Mouse (Mus musculus): ENCODE results near the gene Rasl12. TPM values are rescaled to one million over a fixed set of nuclear protein-coding genes. Genes with fewer than 3 reads are reported as not detected.
A peak's percentile ranks its signal among the peaks of the same experiment; 100 is the strongest.

Rasl12 gene
- polyA plus RNA-seq, 1 experiment from 2014 or later = 6.5 TPM

- no peaks in the 10 kb centered on the region for H3K4me1 ChIP-seq
- no peaks in the 10 kb centered on the region for H3K36me3 ChIP-seq
- H3K9ac ChIP-seq (replicated peaks) = no peak overlapping the region
- H3K4me2 ChIP-seq (replicated peaks) = no peak overlapping the region
- 51% methylated on average over 3 of the region's 3 CpGs for WGBS
- ATAC-seq (ENCODE audit: low FRiP score, low read depth) = no peak
- no peak overlapping the region for H3K27ac ChIP-seq (replicated peaks)
- H3K9me3 ChIP-seq = no peaks in the 10 kb centered on the region
- no peaks in the 10 kb centered on the region; the same call in 1 of the 2 replicates for H3K27me3 ChIP-seq
- no peak overlapping the region for H3K4me3 ChIP-seq
Measured at GRCm38 (mm10) chr9:65424393-65424792, 26.1 kb downstream of the Rasl12 start.

GRCm38 (mm10) chr9:65427511-65427910 lies 29.2 kb downstream of the Rasl12 start:
- 73% methylated on average over 2 of the region's 2 CpGs for WGBS
- H3K4me3 ChIP-seq = no peak overlapping the region
- ATAC-seq (ENCODE audit: low FRiP score, low read depth) = no peak
- no peak overlapping the region for H3K27ac ChIP-seq (replicated peaks)
- H3K9me3 ChIP-seq = no peaks in the 10 kb centered on the region
- H3K36me3 ChIP-seq = no peaks in the 10 kb centered on the region
- H3K9ac ChIP-seq (replicated peaks) = no peak overlapping the region
- no peaks in the 10 kb centered on the region for H3K4me1 ChIP-seq
- H3K4me2 ChIP-seq (replicated peaks) = no peak overlapping the region
- no peaks in the 10 kb centered on the region; the same call in 1 of the 2 replicates for H3K27me3 ChIP-seq

DNA sequence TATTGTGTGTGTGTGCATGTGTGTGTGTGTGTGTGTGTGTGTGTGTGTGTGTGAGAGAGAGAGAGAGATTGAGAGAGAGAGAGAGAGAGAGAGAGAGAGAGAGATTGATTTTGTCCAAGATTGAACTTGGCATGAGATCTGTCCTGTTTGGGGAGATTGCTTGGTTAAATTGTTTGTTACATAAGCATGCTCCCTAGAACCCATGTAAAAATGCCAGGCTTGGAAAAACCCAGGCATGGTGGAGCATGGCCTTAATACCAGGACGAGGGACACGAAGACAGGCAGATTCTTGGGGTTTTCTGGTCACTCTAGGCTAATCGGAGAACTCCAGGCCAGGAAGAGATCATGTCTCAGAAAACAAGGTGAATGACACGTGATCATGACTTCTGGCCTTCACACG lies 29.7 kb downstream of the Rasl12 start:
- Histone ChIP-seq H3K4me2 (replicated peaks) (no peak overlapping the region), H3K4me3 (no peak overlapping the region), H3K27me3 (no peaks in the 10 kb centered on the region; the same call in 1 of the 2 replicates), H3K36me3 (no peaks in the 10 kb centered on the region), H3K4me1 (no peaks in the 10 kb centered on the region), H3K9ac (replicated peaks) (no peak overlapping the region), H3K27ac (replicated peaks) (no peak overlapping the region), H3K9me3 (no peaks in the 10 kb centered on the region)
- WGBS = 88% methylated on average over 5 of the region's 5 CpGs
- ATAC-seq (ENCODE audit: low FRiP score, low read depth) = no peak

DNA sequence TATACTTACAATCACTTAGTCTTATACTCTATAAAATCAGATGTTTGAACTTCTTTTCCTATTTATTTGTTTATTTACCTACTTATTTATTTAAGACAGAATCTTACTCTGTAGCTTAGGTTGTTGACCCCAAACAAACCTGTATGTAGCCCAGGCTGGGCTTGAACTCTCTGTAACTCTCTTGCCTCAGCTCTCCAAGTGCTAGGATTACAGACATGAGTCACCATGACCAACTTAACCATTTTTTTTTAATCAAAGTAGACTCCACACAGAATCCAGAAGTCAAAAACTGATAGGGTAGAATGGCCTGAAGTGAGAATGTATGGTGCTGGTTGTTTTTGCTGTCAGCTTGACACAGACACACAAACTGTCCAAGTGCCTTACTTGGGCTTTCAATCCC lies 32.1 kb downstream of the Rasl12 start:
- Histone ChIP-seq H3K4me2 (replicated peaks) (no peak overlapping the region), H3K4me3 (no peak overlapping the region), H3K36me3 (no peaks in the 10 kb centered on the region), H3K9ac (replicated peaks) (no peak overlapping the region), H3K9me3 (no peaks in the 10 kb centered on the region), H3K27me3 (no peaks in the 10 kb centered on the region), H3K27ac (replicated peaks) (no peak overlapping the region), H3K4me1 (no peaks in the 10 kb centered on the region)
- ATAC-seq (ENCODE audit: low FRiP score, low read depth) = no peak

GRCm38 (mm10) chr9:65430921-65431320 lies 32.6 kb downstream of the Rasl12 start:
- Histone ChIP-seq H3K4me2 (replicated peaks) (no peak overlapping the region), H3K9me3 (no peaks in the 10 kb centered on the region), H3K4me1 (peaks cover under 1% of the 10 kb centered on the region; the same call in 1 of the 2 replicates), H3K4me3 (no peak overlapping the region), H3K36me3 (no peaks in the 10 kb centered on the region), H3K27me3 (no peaks in the 10 kb centered on the region), H3K9ac (replicated peaks) (no peak overlapping the region), H3K27ac (replicated peaks) (no peak overlapping the region)
- WGBS = 86% methylated on average over 5 of the region's 5 CpGs
- ATAC-seq (ENCODE audit: low FRiP score, low read depth) = no peak

GRCm38 (mm10) chr9:65432236-65432635 lies 33.9 kb downstream of the Rasl12 start:
- Histone ChIP-seq H3K36me3 (no peaks in the 10 kb centered on the region), H3K4me3 (no peak overlapping the region), H3K4me1 (peaks cover 7% of the 10 kb centered on the region; the same call in 1 of the 2 replicates), H3K9ac (replicated peaks) (no peak overlapping the region), H3K4me2 (replicated peaks) (no peak overlapping the region), H3K27ac (replicated peaks) (no peak overlapping the region), H3K27me3 (no peaks in the 10 kb centered on the region), H3K9me3 (no peaks in the 10 kb centered on the region)
- 3% methylated on average over 3 of the region's 3 CpGs for WGBS
- 0 out of 2 replicates have a peak, but pooled peaks have one; percentile 16 for ATAC-seq (ENCODE audit: low FRiP score, low read depth)

DNA sequence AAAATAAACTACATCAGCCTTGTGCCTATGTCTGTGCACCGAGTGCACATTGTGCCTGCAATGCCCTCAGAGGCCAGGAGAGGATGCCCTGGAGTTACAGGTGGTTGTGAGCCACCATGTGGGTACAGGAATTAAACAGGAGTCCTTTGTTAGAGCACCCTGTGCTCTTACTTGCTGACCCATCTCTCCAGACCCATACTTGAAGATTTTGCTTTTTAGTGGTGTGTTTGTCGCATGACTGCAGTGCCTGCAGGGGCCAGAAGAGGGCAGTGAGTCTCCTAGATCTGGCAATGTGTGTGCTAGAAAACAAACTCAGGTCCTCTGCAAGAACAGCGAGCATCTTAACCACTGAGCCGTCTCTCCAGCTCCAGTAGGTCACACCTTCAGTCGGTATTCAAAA lies 35.8 kb downstream of the Rasl12 start:
- ATAC-seq (ENCODE audit: low FRiP score, low read depth) = no peak
- H3K4me3 ChIP-seq = no peak overlapping the region
- H3K4me1 ChIP-seq = peaks cover 7% of the 10 kb centered on the region; the same call in 1 of the 2 replicates
- H3K9ac ChIP-seq (replicated peaks) = no peak overlapping the region
- no peaks in the 10 kb centered on the region for H3K9me3 ChIP-seq
- H3K27me3 ChIP-seq = no peaks in the 10 kb centered on the region
- H3K27ac ChIP-seq (replicated peaks) = no peak overlapping the region
- no peak overlapping the region for H3K4me2 ChIP-seq (replicated peaks)
- 61% methylated on average over 5 of the region's 5 CpGs for WGBS
- H3K36me3 ChIP-seq = no peaks in the 10 kb centered on the region; the same call in 1 of the 2 replicates

GRCm38 (mm10) chr9:65435211-65435610 lies 36.9 kb downstream of the Rasl12 start:
- H3K4me1 ChIP-seq = peaks cover 7% of the 10 kb centered on the region; the same call in 1 of the 2 replicates
- no peak overlapping the region for H3K27ac ChIP-seq (replicated peaks)
- H3K9ac ChIP-seq (replicated peaks) = no peak overlapping the region
- peaks cover 1% of the 10 kb centered on the region for H3K36me3 ChIP-seq
- H3K4me2 ChIP-seq (replicated peaks) = no peak overlapping the region
- H3K27me3 ChIP-seq = no peaks in the 10 kb centered on the region
- no peaks in the 10 kb centered on the region for H3K9me3 ChIP-seq
- peak; percentile 34 for ATAC-seq (ENCODE audit: low FRiP score, low read depth)
- WGBS = 74% methylated on average over 4 of the region's 4 CpGs
- no peak overlapping the region for H3K4me3 ChIP-seq

GRCm38 (mm10) chr9:65435671-65436301 lies 37.5 kb downstream of the Rasl12 start, which contains the start of gene Mtfmt:
TSS of gene Mtfmt (plus strand) at chr9:65435782.
- Histone ChIP-seq H3K4me3 (peak within 1 kb of the TSS; percentile 71), H3K27me3 (no peaks in the 10 kb centered on the region), H3K4me2 (replicated peaks) (peak within 1 kb of the TSS; percentile 72), H3K27ac (replicated peaks) (0 out of 2 replicates have a peak within 1 kb of the TSS, but pooled peaks have one; percentile 32), H3K36me3 (peaks cover 6% of the 10 kb centered on the region), H3K4me1 (peaks cover 7% of the 10 kb centered on the region; the same call in 1 of the 2 replicates), H3K9me3 (no peaks in the 10 kb centered on the region), H3K9ac (replicated peaks) (peak within 1 kb of the TSS; percentile 76)
- ATAC-seq (ENCODE audit: low FRiP score, low read depth) = peak; percentile 90
- WGBS = under 1% methylated on average over 54 of the region's 54 CpGs

DNA sequence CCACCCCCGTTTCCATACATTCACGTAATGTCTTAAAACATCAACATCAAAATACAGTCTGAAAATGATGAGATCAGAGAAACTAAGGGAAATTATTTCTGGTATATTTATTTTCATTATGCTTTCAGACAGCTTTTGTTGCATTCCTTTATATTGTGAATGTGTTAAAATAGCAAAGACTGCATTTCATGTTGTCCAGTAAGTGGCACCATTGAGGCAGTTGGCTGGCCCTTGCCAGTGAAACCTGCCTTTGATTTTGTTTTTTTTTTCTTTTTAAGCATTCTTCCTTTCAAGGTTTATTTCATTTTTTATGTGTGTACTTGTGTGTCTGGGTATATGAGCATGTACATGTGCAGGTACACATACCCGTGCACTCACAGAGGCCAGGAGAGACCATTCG lies 46.4 kb downstream of the Rasl12 start:
- Histone ChIP-seq H3K36me3 (peaks cover 74% of the 10 kb centered on the region), H3K4me2 (replicated peaks) (no peak overlapping the region), H3K27ac (replicated peaks) (no peak overlapping the region), H3K9ac (replicated peaks) (no peak overlapping the region), H3K4me3 (no peak overlapping the region), H3K9me3 (no peaks in the 10 kb centered on the region), H3K27me3 (no peaks in the 10 kb centered on the region), H3K4me1 (no peaks in the 10 kb centered on the region)
- ATAC-seq (ENCODE audit: low FRiP score, low read depth) = no peak
- 95% methylated on average over 4 of the region's 4 CpGs for WGBS

- Histone ChIP-seq H3K27ac (replicated peaks) (no peak overlapping the region), H3K4me2 (replicated peaks) (no peak overlapping the region), H3K9ac (replicated peaks) (no peak overlapping the region), H3K9me3 (no peaks in the 10 kb centered on the region), H3K27me3 (no peaks in the 10 kb centered on the region), H3K4me1 (no peaks in the 10 kb centered on the region), H3K36me3 (peaks cover 76% of the 10 kb centered on the region), H3K4me3 (no peak overlapping the region)
- no peak for ATAC-seq (ENCODE audit: low FRiP score, low read depth)
- WGBS = 86% methylated on average over 6 of the region's 6 CpGs
Measured at GRCm38 (mm10) chr9:65447951-65448350, 49.6 kb downstream of the Rasl12 start.

DNA sequence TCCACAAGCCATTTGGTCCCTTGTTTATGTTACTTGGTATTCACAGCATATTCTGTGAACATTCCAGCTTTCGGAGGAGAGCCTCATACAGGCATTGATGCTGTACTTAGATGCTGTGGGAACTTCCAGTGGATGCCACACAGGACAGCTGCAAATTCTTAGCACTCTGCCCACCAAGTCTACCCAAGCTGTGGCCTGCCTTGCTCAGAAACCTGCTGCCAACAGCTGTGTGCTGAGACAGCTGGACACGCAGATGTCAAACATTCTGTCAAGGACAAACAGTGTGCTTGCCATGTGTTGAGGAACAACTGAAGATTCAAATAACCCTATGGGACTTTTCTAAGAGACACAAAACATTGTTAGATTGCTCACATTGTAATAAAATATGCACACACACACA lies 60.7 kb downstream of the Rasl12 start:
- Histone ChIP-seq H3K9ac (replicated peaks) (no peak overlapping the region), H3K27ac (replicated peaks) (no peak overlapping the region), H3K36me3 (no peaks in the 10 kb centered on the region), H3K4me1 (peaks cover 27% of the 10 kb centered on the region), H3K4me2 (replicated peaks) (no peak overlapping the region), H3K27me3 (no peaks in the 10 kb centered on the region), H3K9me3 (no peaks in the 10 kb centered on the region), H3K4me3 (no peak overlapping the region)
- WGBS = 89% methylated on average over 2 of the region's 2 CpGs
- no peak for ATAC-seq (ENCODE audit: low FRiP score, low read depth)
